Mouse (Mus musculus): ENCODE data around the gene Olfr983. TPM values are rescaled to one million over a fixed set of nuclear protein-coding genes. Genes with fewer than 3 reads are reported as not detected.

Gene Olfr983
- polyA plus RNA-seq, 1 experiment = not detected

- no peaks in the 10 kb centered on the region for H3K36me3 ChIP-seq (ENCODE audit: control insufficient read depth)
- H3K4me3 ChIP-seq (replicated peaks) = no peak overlapping the region
- TF ChIP-seq GATA1 (IDR thresholded peaks at IDR 0.05; ENCODE audit: low read length) = no peak
- TF ChIP-seq TAL1 (IDR thresholded peaks at IDR 0.05; ENCODE audit: low read length) = no peak
- no peaks in the 10 kb centered on the region for H3K9me3 ChIP-seq (ENCODE audit: control insufficient read depth, low read length)
- H3K27me3 ChIP-seq (ENCODE audit: control insufficient read depth) = no peaks in the 10 kb centered on the region
- H3K4me1 ChIP-seq (ENCODE audit: control insufficient read depth) = no peaks in the 10 kb centered on the region
Observed at GRCm38 (mm10) chr9:40094769-40095168, 1.4 kb upstream of the Olfr983 start.

- Histone ChIP-seq H3K9me3 (ENCODE audit: control insufficient read depth, low read length) (peaks cover 5% of the 10 kb centered on the region; the same call in 1 of the 2 replicates), H3K4me1 (ENCODE audit: control insufficient read depth) (no peaks in the 10 kb centered on the region), H3K36me3 (ENCODE audit: control insufficient read depth) (no peaks in the 10 kb centered on the region), H3K27me3 (ENCODE audit: control insufficient read depth) (no peaks in the 10 kb centered on the region), H3K4me3 (replicated peaks) (no peak within 1 kb of the TSS)
- TF ChIP-seq TAL1 (IDR thresholded peaks at IDR 0.05; ENCODE audit: low read length) = no peak
- no peak for TF ChIP-seq GATA1 (IDR thresholded peaks at IDR 0.05; ENCODE audit: low read length)
Observed at GRCm38 (mm10) chr9:40073529-40073928, 19.9 kb downstream of the Olfr983 start, which contains the start of gene Olfr982. TSS of gene Olfr982 (plus strand) at chr9:40073829.

GRCm38 (mm10) chr9:40050138-40050537 is 43.3 kb downstream of the Olfr983 start:
- no peak for TF ChIP-seq GATA1 (IDR thresholded peaks at IDR 0.05; ENCODE audit: low read length)
- TF ChIP-seq TAL1 (IDR thresholded peaks at IDR 0.05; ENCODE audit: low read length) = no peak
- Histone ChIP-seq H3K9me3 (ENCODE audit: control insufficient read depth, low read length) (peaks cover 2% of the 10 kb centered on the region; the same call in 1 of the 2 replicates), H3K27me3 (ENCODE audit: control insufficient read depth) (no peaks in the 10 kb centered on the region), H3K36me3 (ENCODE audit: control insufficient read depth) (no peaks in the 10 kb centered on the region), H3K4me1 (ENCODE audit: control insufficient read depth) (no peaks in the 10 kb centered on the region), H3K4me3 (replicated peaks) (no peak overlapping the region)

Other genes with a start within 250 kb of the Olfr983 start
- gene Olfr972, start 227.2 kb downstream of the Olfr983 start, polyA plus RNA-seq (2012) = not detected in 2 replicates
- gene Olfr229, start 186.3 kb downstream of the Olfr983 start, polyA plus RNA-seq (2012) = not detected in 2 replicates
- gene Olfr974, start 156.1 kb downstream of the Olfr983 start, polyA plus RNA-seq (2012) = 0.01 TPM in 1 of 2 replicates, not detected in the other
- gene Olfr975, start 141.5 kb downstream of the Olfr983 start, polyA plus RNA-seq (2012) = not detected in 2 replicates
- gene Olfr976, start 132.5 kb downstream of the Olfr983 start, polyA plus RNA-seq (2012) = not detected in 2 replicates
- gene Olfr978, start 101.5 kb downstream of the Olfr983 start, polyA plus RNA-seq (2012) = not detected in 2 replicates
- not detected in 2 replicates for gene Olfr979, start 90.1 kb downstream of the Olfr983 start, polyA plus RNA-seq (2012)
- gene Olfr980, start 84.0 kb downstream of the Olfr983 start, polyA plus RNA-seq (2012) = not detected in 2 replicates
- gene Olfr981, start 72.1 kb downstream of the Olfr983 start, polyA plus RNA-seq (2012) = not detected in 2 replicates
- gene Olfr982, start 19.8 kb downstream of the Olfr983 start, polyA plus RNA-seq (2012) = 0.01 TPM in 1 of 2 replicates, not detected in the other
- not detected in 2 replicates for gene Olfr984, start 20.6 kb upstream of the Olfr983 start, polyA plus RNA-seq (2012)
- not detected in 2 replicates for gene Olfr985, start 36.6 kb upstream of the Olfr983 start, polyA plus RNA-seq (2012)
- not detected in 2 replicates for gene Tmem225, start 54.5 kb upstream of the Olfr983 start, polyA plus RNA-seq (2012)
- not detected in 2 replicates for gene Olfr986, start 87.3 kb upstream of the Olfr983 start, polyA plus RNA-seq (2012)
- gene Zfp202, start 98.7 kb upstream of the Olfr983 start, polyA plus RNA-seq (2012) = 0.01 TPM in 1 of 2 replicates, not detected in the other
- gene Scn3b, start 175.6 kb upstream of the Olfr983 start, polyA plus RNA-seq (2012) = not detected in 2 replicates

All from erythroblast, embryonic 14.5 days (primary cell).